Mouse (Mus musculus) lung, embryonic 14.5 days (tissue): ENCODE results near the gene Gm6169. TPM values are rescaled to one million over a fixed set of nuclear protein-coding genes. Genes with fewer than 3 reads are reported as not detected.
"Not testable (repeated sequence)": the region's sequence is repeated elsewhere in the genome, so short reads cannot be mapped to it uniquely, and the experiment has no call there.

Experiments used
- ATAC-seq: fragments of 200-750 bp; cut with Nextera tagmentation; 2 replicates; pipeline ENCODE4 v1.8.0; 2017; ENCODE audit warnings: mild to moderate bottlenecking, moderate TSS enrichment, moderate library complexity; ENCODE audit not compliant: insufficient read depth
- DNase-seq: peaks from one replicate; pipeline ENCODE4 v3.0.0-alpha.2; 2015
- H3K27ac ChIP-seq: fragments of 300-500 bp; sonication (generic); 2 replicates; pipeline ENCODE4 v1.5.1; 2014; ENCODE audit warnings: low read depth, mild to moderate bottlenecking, moderate library complexity
- H3K27me3 ChIP-seq: fragments of 300-500 bp; sonication (generic); 2 replicates; pipeline ENCODE4 v1.6.1; 2014; ENCODE audit warnings: low read length, control low read depth; ENCODE audit not compliant: insufficient read depth
- H3K36me3 ChIP-seq: fragments of 300-500 bp; sonication (generic); 2 replicates; pipeline ENCODE4 v1.6.1; 2014; ENCODE audit warnings: control low read depth; ENCODE audit not compliant: insufficient read depth
- H3K4me1 ChIP-seq: fragments of 300-500 bp; sonication (generic); 2 replicates; pipeline ENCODE4 v1.6.1; 2014; ENCODE audit warnings: antibody characterized with exemption, control low read depth; ENCODE audit not compliant: insufficient read depth
- H3K4me2 ChIP-seq: fragments of 300-500 bp; sonication (generic); 2 replicates; pipeline ENCODE4 v1.6.1; 2014; ENCODE audit warnings: mild to moderate bottlenecking
- H3K4me3 ChIP-seq: fragments of 300-500 bp; sonication (generic); 2 replicates; pipeline ENCODE4 v1.5.1; 2014; ENCODE audit warnings: low read depth, low read length
- H3K9ac ChIP-seq: fragments of 300-500 bp; sonication (generic); 2 replicates; pipeline ENCODE4 v1.6.1; 2014
- H3K9me3 ChIP-seq: fragments of 300-500 bp; sonication (generic); 2 replicates; pipeline ENCODE4 v1.6.1; 2016; ENCODE audit warnings: low read depth, low read length, control low read depth
- CTCF ChIP-seq: IDR thresholded peaks from 2 replicates; pipeline ENCODE4 v1.5.1; 2016; ENCODE audit warnings: antibody characterized with exemption, low read depth
- WGBS: fragments of 180-500 bp; shearing (Covaris S2); extraction: QIAGEN DNeasy Blood & Tissue Kit; methylation state at CpG from one replicate; pipeline ENCODE4 v1.1.7; 2014; 5-methylcytosine and 5-hydroxymethylcytosine counted together
- polyA plus RNA-seq: library from polyadenylated mRNA; unstranded; fragments of >200 nt; fragmentation: Nextera tagmentation; extraction: Ambion mirVana; gene quantifications from 2 replicates; pipeline ENCODE4 v1.2.1, GENCODE M21; 2014

Gm6169 gene
- polyA plus RNA-seq, result 3.1 and 4.6 TPM in 2 replicates

- no peak within 1 kb of the TSS for H3K4me3 ChIP-seq
- H3K9me3 ChIP-seq, result no peaks in the 10 kb centered on the region
- H3K9ac ChIP-seq, result no peak within 1 kb of the TSS
- WGBS, result 81% methylated on average over 22 of the region's 22 CpGs
- H3K27me3 ChIP-seq, result no peaks in the 10 kb centered on the region
- no peak within 1 kb of the TSS for H3K4me2 ChIP-seq
- no peak for ATAC-seq
- no peaks in the 10 kb centered on the region for H3K4me1 ChIP-seq
- H3K27ac ChIP-seq, result no peak within 1 kb of the TSS
- TF ChIP-seq CTCF, result peak; percentile 84
- peak; percentile 80 for DNase-seq
- H3K36me3 ChIP-seq, result no peaks in the 10 kb centered on the region
Observed at GRCm38 (mm10) chr13:97099187-97099852, at the start of gene Gm6169. Gene Gm6169 (minus strand): TSS chr13:97099237.

GRCm38 (mm10) chr13:97145834-97146233, 46.8 kb upstream of the Gm6169 start:
- Histone ChIP-seq H3K4me2 (no peak overlapping the region), H3K9me3 (no peaks in the 10 kb centered on the region), H3K9ac (no peak overlapping the region), H3K27me3 (no peaks in the 10 kb centered on the region), H3K27ac (no peak overlapping the region), H3K4me1 (no peaks in the 10 kb centered on the region), H3K36me3 (peaks cover 65% of the 10 kb centered on the region), H3K4me3 (no peak overlapping the region)
- TF ChIP-seq CTCF, result peak; percentile 72
- DNase-seq (peak; percentile 72), ATAC-seq (no peak)
- WGBS, result 59% methylated on average over 4 of the region's 4 CpGs

GRCm38 (mm10) chr13:97142321-97142720, 43.3 kb upstream of the Gm6169 start:
- H3K27me3 ChIP-seq, result no peaks in the 10 kb centered on the region
- DNase-seq (no peak), ATAC-seq (no peak)
- 0 out of 2 replicates have a peak, but pooled peaks cover 3% of the 10 kb centered on the region for H3K4me1 ChIP-seq
- H3K4me3 ChIP-seq, result no peak overlapping the region
- H3K9me3 ChIP-seq, result no peaks in the 10 kb centered on the region
- no peak for TF ChIP-seq CTCF
- no peak overlapping the region for H3K27ac ChIP-seq
- H3K9ac ChIP-seq, result no peak overlapping the region
- H3K36me3 ChIP-seq, result peaks cover 35% of the 10 kb centered on the region
- 83% methylated on average over 7 of the region's 7 CpGs for WGBS
- H3K4me2 ChIP-seq, result no peak overlapping the region

- peak overlapping the region; percentile 89 for H3K4me3 ChIP-seq
- ATAC-seq, H3K4me1 ChIP-seq, H3K27me3 ChIP-seq, H3K9me3 ChIP-seq, DNase-seq: not testable (repeated sequence)
- peak overlapping the region; percentile 86 for H3K9ac ChIP-seq
- H3K27ac ChIP-seq, result peak overlapping the region; percentile 70; the same call in 1 of the 2 replicates
- H3K4me2 ChIP-seq, result peak overlapping the region; percentile 78
- 26% methylated on average over 8 of the region's 8 CpGs for whole genome bisulfite sequencing
- H3K36me3 ChIP-seq, result peaks cover 24% of the 10 kb centered on the region
Observed at GRCm38 (mm10) chr13:97138404-97138931, 39.4 kb upstream of the Gm6169 start.

GRCm38 (mm10) chr13:97137466-97138400, 38.7 kb upstream of the Gm6169 start, which contains the start of the genes Gfm2 and Nsa2:
Gene Gfm2 (plus strand): TSS chr13:97137937.
Gene Nsa2 (minus strand): TSS chr13:97137937.
- ATAC-seq, result peak; percentile 98
- H3K4me3 ChIP-seq, result peak within 1 kb of the TSS; percentile 89
- peak within 1 kb of the TSS; percentile 70; the same call in 1 of the 2 replicates for H3K27ac ChIP-seq
- H3K27me3 ChIP-seq, result no peaks in the 10 kb centered on the region
- H3K9me3 ChIP-seq, result no peaks in the 10 kb centered on the region
- peaks cover 20% of the 10 kb centered on the region for H3K36me3 ChIP-seq
- TF ChIP-seq CTCF, result no peak
- peak within 1 kb of the TSS; percentile 78 for H3K4me2 ChIP-seq
- under 1% methylated on average over 57 of the region's 57 CpGs for WGBS
- DNase-seq, result peak; percentile 97
- H3K9ac ChIP-seq, result peak within 1 kb of the TSS; percentile 86
- 0 out of 2 replicates have a peak, but pooled peaks cover 3% of the 10 kb centered on the region for H3K4me1 ChIP-seq

- H3K4me1 ChIP-seq, H3K9ac ChIP-seq, H3K4me2 ChIP-seq, H3K4me3 ChIP-seq, H3K9me3 ChIP-seq, ATAC-seq, H3K27me3 ChIP-seq, DNase-seq, H3K27ac ChIP-seq: not testable (repeated sequence)
- peaks cover 30% of the 10 kb centered on the region for H3K36me3 ChIP-seq
- WGBS, result no CpG with 5 or more reads among the region's 2 CpGs
Observed at GRCm38 (mm10) chr13:97130413-97130812, 31.4 kb upstream of the Gm6169 start.

GRCm38 (mm10) chr13:97129654-97130053, 30.6 kb upstream of the Gm6169 start:
- H3K27ac ChIP-seq, ATAC-seq, H3K4me1 ChIP-seq, H3K4me3 ChIP-seq, H3K4me2 ChIP-seq, H3K9ac ChIP-seq, H3K9me3 ChIP-seq, H3K27me3 ChIP-seq, DNase-seq: not testable (repeated sequence)
- peaks cover 25% of the 10 kb centered on the region for H3K36me3 ChIP-seq
- 88% methylated on average over 2 of the region's 4 CpGs for WGBS
